Mouse (Mus musculus) adrenal gland, postnatal 36 days (tissue): ENCODE results near the gene Gm21760. TPM values are rescaled to one million over a fixed set of nuclear protein-coding genes. Genes with fewer than 3 reads are reported as not detected.
"Not testable (repeated sequence)": the region's sequence is repeated elsewhere in the genome, so short reads cannot be mapped to it uniquely, and the experiment has no call there.

Source experiments
- DNase-seq, 2 experiments: peaks; one replicate each; pipeline ENCODE4 v3.0.0; 2021; ENCODE audit warnings: mixed read lengths in 1 of 2
- long read RNA-seq, 2 experiments: library from polyadenylated mRNA; stranded (forward); transcript quantifications; one replicate each; pipeline ENCODE4 v2.0.0; 2021; ENCODE audit warnings: borderline sequencing depth in 2 of 2
- total RNA-seq, 2 experiments: library from RNA; stranded (reverse); gene quantifications; 2 replicates each; pipeline ENCODE4 v1.2.3; 2021

The Gm21760 gene
- not detected for total RNA-seq
- long read RNA-seq, experiment 1, result 0 reads
- long read RNA-seq, experiment 2, result 0 reads

DNA sequence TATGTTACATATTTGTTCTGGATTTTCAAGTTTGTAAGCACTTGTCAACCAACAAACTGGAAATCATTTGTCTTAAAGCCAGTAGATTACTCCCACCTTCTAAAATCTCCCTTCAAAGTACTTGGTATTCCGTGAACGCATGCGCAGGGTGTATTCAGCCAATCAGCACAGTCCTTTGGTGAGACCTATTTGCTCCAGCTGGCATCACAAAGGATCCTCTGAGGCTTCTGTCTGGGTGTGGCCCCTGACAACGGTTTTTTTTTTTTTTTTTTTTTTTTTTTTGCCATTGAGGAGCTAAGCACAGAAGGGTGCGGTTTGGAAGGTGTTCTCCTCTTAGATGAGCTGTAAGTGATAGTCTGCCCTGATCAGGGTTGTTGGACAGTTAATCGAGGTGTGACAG lies at the start of gene Gm21760:
TSS of gene Gm21760 (plus strand) at position 301 of the 400 bp plus-strand sequence.
- DNase-seq, result not testable (repeated sequence)
